Mouse (Mus musculus) adrenal gland, adult 8-10 months (tissue): Measurements from ENCODE around the gene Rita1. TPM values are rescaled to one million over a fixed set of nuclear protein-coding genes. Genes with fewer than 3 reads are reported as not detected.

Experiments used
- total RNA-seq, 4 experiments: library from RNA; stranded (reverse); gene quantifications; 2 replicates each; pipeline ENCODE4 v1.2.4; 2022

Rita1 gene
- total RNA-seq, 4 experiments from 2014 or later: 17.0 to 30.2 (median 22.3) TPM

Other genes starting within 250 kb of the Rita1 start
- not detected for gene Lhx5, start 180.9 kb downstream of the Rita1 start, total RNA-seq
- 100 to 1,000 TPM in 3 of 4 experiments, 10 to 100 TPM in 1; 96.5 to 107 (median 105) TPM for gene Sdsl, start 139.8 kb downstream of the Rita1 start, total RNA-seq
- under 1 TPM in 1 of 4 experiments, not detected in 3; 0.35 TPM for gene Sds, start 136.1 kb downstream of the Rita1 start, total RNA-seq
- 100 to 1,000 TPM in 2 of 4 experiments, 10 to 100 TPM in 2; 97.4 to 106 (median 100) TPM for gene Plbd2, start 109.0 kb downstream of the Rita1 start, total RNA-seq
- gene Slc8b1, start 101.4 kb downstream of the Rita1 start, total RNA-seq: 10 to 100 TPM; 29.5 to 36.7 (median 34.1) TPM
- 10 to 100 TPM; 33.9 to 44.5 (median 40.0) TPM for gene Tpcn1, start 23.9 kb downstream of the Rita1 start, total RNA-seq
- 1 to 10 TPM in 2 of 4 experiments, under 1 TPM in 2; 0.42 to 1.8 (median 1.1) TPM for gene Iqcd, start 23.6 kb downstream of the Rita1 start, total RNA-seq
- gene Ddx54, start 150 bp upstream of the Rita1 start, total RNA-seq: 10 to 100 TPM; 44.1 to 57.3 (median 56.5) TPM
- under 1 TPM in 3 of 4 experiments, not detected in 1; 0.32 to 0.63 (median 0.46) TPM for gene Cfap73, start 21.6 kb upstream of the Rita1 start, total RNA-seq
- gene Rasal1, start 36.2 kb upstream of the Rita1 start, total RNA-seq: 10 to 100 TPM in 3 of 4 experiments, 1 to 10 TPM in 1; 7.0 to 15.2 (median 12.2) TPM
- 10 to 100 TPM; 16.6 to 17.8 (median 17.3) TPM for gene Dtx1, start 99.3 kb upstream of the Rita1 start, total RNA-seq
- gene Oas2, start 137.3 kb upstream of the Rita1 start, total RNA-seq: under 1 TPM; 0.63 to 0.89 (median 0.66) TPM
- under 1 TPM; 0.30 to 0.44 (median 0.39) TPM for gene Oas3, start 165.1 kb upstream of the Rita1 start, total RNA-seq
- not detected for gene Oas1e, start 182.9 kb upstream of the Rita1 start, total RNA-seq
- gene Oas1c, start 199.9 kb upstream of the Rita1 start, total RNA-seq: 1 to 10 TPM in 3 of 4 experiments, under 1 TPM in 1; 0.61 to 2.2 (median 1.7) TPM
- not detected for gene Oas1f, start 234.8 kb upstream of the Rita1 start, total RNA-seq
- gene Oas1h, start 248.8 kb upstream of the Rita1 start, total RNA-seq: not detected